Mouse (Mus musculus): ENCODE measurements around the gene Crnkl1.
A peak's percentile ranks its signal among the peaks of the same experiment; 100 is the strongest.
"Not testable (repeated sequence)": the region's sequence is repeated elsewhere in the genome, so short reads cannot be mapped to it uniquely, and the experiment has no call there.

Gene Crnkl1

GRCm38 (mm10) chr2:145920941-145921650 lies 13.7 kb downstream of the Crnkl1 start:
- no peak for DNase-seq (ENCODE audit: extremely low spot score, low spot score)

DNA sequence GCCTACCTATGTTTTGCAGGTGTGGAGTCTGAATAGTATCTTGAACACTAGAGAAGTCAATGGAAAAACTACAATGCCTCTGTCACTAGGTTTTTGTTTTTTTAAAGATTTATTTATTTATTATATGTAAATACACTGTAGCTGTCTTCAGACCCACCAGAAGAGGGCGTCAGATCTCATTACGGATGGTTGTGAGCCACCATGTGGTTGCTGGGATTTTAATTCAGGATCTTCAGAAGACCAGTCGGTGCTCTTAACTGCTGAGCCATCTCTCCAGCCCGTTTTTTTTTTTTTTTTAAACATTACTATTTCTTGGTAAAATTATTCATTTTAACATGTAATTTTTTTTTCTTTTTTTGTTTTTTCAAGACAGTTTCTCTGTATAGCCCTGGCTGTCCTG lies 28.9 kb downstream of the Crnkl1 start:
- DNase-seq (ENCODE audit: extremely low spot score, low spot score): not testable (repeated sequence)

DNA sequence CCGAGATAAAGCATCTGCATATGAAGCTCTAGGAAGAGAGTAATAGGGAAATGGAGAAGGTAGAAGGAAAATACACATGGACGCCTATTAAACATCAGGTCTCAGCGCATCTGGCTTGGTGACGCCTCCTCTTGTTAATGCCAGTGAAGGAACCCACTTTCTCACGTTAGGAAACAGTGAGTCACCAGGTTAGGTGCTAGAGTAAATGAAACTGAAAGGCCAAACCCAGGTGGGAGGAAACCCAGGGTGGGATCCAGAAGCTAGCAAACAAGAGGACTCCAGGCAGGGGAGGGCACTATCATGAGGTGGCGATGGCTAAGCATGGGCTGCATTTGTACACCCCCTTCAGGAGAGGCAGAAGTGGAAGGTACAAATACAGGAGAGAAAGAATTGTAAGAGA lies 29.7 kb downstream of the Crnkl1 start:
- DNase-seq (ENCODE audit: extremely low spot score, low spot score): no peak

GRCm38 (mm10) chr2:145903983-145904616 lies 30.7 kb downstream of the Crnkl1 start:
- DNase-seq (ENCODE audit: extremely low spot score, low spot score): no peak

DNA sequence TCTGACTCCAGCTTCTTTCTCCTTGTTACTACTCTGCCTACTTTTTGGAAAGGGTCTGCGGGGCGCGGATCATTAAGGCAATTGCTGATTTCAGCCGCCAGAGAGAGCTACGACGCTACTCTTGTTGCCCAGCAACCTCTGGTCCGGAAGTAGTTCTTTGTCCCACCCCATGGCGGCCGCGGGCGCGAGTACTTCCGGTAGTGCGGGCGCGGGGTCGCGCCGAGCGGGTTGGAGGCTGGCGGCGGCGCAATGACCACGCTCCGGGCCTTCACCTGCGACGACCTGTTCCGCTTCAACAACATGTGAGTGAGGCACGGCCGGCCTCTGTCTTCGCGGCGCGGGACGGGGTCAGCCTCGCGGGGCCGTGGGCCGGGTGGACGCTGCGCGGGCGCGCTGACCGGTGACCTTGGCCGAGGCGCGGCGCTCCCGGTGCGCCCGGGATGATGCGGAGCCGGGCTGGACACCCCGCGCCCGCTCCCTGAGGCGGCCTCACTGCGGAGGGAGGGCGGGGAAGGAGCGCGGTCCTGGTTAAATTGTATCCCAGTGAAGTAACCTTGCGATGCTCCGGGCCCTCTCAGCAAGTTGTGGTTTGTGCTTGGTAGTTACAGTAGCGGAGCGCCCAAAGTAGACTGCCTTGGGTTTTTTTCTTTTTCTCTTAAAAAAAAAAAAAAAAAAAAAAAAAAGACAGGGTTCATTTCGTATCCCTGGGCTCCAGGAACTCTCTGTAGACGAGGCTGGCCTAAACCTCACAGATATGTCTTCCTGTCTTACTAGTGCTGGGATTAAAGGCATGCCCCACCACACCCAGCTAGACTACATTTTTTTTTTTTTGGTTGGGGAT lies 31.5 kb downstream of the Crnkl1 start:
- DNase-seq (ENCODE audit: extremely low spot score, low spot score): peak; percentile 92

GRCm38 (mm10) chr2:145901861-145902260 lies 33.0 kb downstream of the Crnkl1 start, which contains the start of gene Naa20:
TSS of gene Naa20 (plus strand) at chr2:145902099.
- no peak for DNase-seq (ENCODE audit: extremely low spot score, low spot score)

DNA sequence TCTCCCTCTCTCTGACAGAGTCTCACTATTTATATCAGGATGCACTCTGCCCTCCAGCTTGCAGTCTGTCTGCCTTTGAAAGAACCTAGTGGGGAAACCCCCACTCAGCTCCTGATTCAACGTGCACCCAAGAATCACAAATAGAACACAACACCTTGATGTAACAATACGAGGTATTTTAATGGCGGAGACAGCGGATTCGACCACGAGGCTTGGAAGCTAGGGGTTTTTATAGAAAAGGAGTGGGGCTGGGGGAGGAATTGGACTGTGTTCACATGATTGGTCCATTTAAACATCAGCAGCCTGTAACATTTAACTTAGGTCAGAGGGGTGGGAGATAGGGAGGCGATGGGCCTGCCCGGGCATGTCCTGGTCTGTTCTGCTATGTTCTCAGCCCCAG lies 34.5 kb downstream of the Crnkl1 start:
- DNase-seq (ENCODE audit: extremely low spot score, low spot score): not testable (repeated sequence)

GRCm38 (mm10) chr2:145898106-145898505 lies 36.7 kb downstream of the Crnkl1 start:
- no peak for DNase-seq (ENCODE audit: extremely low spot score, low spot score)

DNA sequence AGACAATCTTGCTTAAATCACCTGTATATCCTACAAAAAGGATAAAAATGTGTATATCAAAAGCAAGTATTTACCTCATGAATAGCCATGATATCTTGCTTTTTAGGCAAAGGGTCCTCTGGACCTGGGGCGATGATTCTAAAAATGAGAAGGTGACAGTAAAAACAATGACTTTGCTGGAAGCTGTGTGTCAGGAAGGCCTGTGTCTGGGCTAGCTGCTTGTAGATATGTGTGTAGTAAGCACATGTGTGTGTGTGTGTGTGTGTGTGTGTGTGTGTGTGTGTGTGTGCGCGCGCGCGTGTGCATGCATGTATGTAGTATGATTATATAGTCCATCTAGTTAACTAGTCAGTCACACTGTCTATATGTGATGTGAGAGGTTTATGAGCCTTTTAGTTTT lies 41.1 kb downstream of the Crnkl1 start:
- DNase-seq (ENCODE audit: extremely low spot score, low spot score): no peak

- DNase-seq (ENCODE audit: extremely low spot score, low spot score): no peak
These were observed 44.2 kb downstream of the Crnkl1 start for GRCm38 (mm10) chr2:145890571-145890970.

- no peak for DNase-seq (ENCODE audit: extremely low spot score, low spot score)
These were observed 45.9 kb downstream of the Crnkl1 start for GRCm38 (mm10) chr2:145888766-145889480.

DNA sequence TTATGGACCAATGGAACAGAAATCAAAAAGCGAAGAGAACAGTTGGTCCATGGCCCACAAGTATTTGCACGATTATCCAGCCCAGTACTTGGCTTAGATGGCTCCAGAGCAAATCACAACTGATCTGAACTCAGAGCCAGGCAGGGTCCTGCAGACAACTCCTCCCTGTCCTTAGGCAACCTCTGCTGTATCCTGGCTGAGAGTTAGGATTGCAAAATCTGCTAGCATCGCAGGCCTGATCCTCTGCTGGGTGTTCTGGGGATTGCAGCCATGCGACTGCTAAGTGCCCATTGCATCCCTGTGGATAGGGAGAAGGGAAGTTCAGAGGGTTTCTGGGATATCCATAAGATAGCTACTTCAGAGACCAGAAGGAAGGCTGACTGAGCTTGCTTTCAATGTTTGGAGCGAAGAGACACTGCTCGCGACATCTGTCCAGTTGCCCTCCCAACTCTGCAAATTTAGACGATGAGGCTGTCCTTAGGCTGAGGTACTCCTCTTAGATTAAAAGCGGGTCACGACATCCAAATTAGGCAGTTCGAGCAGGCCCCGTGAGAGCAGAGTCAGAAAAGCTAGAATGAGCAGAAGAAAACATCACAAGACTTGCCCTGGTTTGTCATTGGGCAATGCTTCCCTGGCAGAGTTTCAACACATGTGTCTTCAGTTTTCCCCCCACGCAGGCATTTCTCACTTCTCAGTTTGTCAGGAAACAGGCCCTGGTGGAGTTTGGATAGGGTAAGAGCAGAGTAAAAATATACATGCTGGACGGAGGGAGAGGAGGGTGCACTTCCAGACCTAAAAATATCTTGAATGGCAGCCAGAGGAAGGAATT lies 46.7 kb downstream of the Crnkl1 start:
- DNase-seq (ENCODE audit: extremely low spot score, low spot score): no peak

DNA sequence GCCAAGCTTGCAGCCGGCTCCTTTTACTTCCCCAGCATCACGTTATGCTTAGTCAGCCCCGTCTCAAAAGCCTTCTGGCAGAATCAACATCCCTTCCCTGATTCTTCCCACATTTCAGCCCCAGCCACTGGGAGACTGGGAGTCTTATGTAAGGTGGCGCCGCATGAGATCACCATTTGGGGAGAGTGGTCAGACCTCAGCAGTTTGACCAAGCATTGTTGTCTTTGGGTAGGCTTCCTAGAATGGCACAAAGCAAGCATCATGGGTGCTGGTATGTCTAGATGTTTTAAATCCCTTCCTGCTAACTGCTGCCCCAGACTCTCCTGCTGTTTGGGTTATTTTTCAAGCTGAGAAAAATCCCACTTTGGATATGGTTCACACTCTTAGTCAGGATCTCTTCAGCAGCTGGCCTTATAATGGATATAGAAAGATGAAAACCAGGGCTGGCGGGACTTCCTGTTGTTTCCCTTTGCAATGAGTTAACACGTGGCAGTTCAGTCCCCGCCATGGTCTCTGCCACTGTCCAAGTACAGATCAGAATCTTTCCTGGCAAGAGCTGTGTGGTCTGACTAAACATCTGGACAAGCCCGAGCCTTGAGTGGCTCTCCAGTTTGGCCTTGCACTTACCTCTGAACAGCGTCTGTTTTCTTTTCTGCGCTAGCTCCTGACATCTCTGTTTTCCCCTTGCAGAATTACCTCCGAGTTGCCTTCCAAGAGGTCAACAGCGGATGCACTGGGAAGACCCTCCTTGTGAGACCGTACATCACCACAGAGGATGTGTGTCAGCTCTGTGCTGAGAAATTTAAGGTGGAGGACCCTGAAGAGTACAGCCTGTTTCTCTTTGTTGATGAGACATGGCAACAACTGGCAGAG lies 49.7 kb downstream of the Crnkl1 start:
- DNase-seq (ENCODE audit: extremely low spot score, low spot score): no peak

- DNase-seq (ENCODE audit: extremely low spot score, low spot score): no peak
These were observed 50.5 kb downstream of the Crnkl1 start for GRCm38 (mm10) chr2:145884036-145884912.

- DNase-seq (ENCODE audit: extremely low spot score, low spot score): no peak
These were observed 52.4 kb downstream of the Crnkl1 start for GRCm38 (mm10) chr2:145882398-145882797.

- DNase-seq (ENCODE audit: extremely low spot score, low spot score): no peak
These were observed 52.9 kb downstream of the Crnkl1 start for GRCm38 (mm10) chr2:145881932-145882331.

- DNase-seq (ENCODE audit: extremely low spot score, low spot score): no peak
These were observed 53.7 kb downstream of the Crnkl1 start for GRCm38 (mm10) chr2:145880887-145881747.

GRCm38 (mm10) chr2:145877191-145877590 lies 57.6 kb downstream of the Crnkl1 start:
- no peak for DNase-seq (ENCODE audit: extremely low spot score, low spot score)
